Mouse (Mus musculus) ovary, postnatal 36 days (tissue): ENCODE data around the gene Sbno2.
A peak's percentile ranks its signal among the peaks of the same experiment; 100 is the strongest.

Experiments used
- DNase-seq: peaks from one replicate; pipeline ENCODE4 v3.0.0; 2022; ENCODE audit warnings: low spot score, mixed read lengths

The Sbno2 gene

DNA sequence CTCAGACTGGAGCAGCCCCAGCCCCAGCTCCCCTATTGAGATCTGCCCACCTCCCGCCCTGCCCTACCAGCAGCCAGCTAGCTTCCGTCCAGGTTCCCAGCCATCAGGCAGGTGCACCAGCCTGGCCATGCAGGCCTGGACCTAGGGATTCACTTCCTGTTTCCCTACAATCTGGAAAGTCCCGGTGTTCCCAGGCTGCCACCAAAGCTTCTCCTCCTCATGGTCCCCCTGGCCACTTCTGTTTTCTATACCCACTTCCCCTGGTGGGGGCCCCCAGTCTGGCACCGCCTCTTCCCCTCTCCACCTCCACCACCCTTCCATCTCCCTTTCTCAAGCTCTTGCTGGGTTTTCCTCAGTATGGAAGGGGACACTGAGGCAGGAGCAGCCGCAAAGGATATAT, at the start of gene Sbno2:
Gene Sbno2, minus strand, starts transcription at position 112 of the 400 bp plus-strand sequence.
- DNase-seq = no peak

DNA sequence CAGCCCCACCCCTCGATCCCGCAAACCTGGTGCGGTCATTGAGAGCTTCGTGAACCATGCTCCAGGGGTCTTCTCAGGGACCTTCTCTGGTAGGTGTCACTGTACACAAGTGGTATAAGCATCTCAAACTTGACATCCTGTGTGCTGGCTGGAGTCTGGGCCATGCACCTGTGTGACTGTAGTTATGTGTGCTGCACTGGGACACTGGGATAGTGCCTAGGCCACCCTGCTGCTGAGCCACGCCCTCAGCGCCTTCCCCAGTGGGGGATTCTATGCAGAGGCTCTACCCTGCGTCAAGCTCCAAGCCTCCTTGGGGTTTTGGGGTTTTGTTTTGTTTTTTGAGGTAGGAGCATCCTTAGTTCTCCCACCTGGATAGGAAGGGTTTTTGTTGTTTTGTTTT, 49.0 kb upstream of the Sbno2 start:
- DNase-seq = no peak

DNA sequence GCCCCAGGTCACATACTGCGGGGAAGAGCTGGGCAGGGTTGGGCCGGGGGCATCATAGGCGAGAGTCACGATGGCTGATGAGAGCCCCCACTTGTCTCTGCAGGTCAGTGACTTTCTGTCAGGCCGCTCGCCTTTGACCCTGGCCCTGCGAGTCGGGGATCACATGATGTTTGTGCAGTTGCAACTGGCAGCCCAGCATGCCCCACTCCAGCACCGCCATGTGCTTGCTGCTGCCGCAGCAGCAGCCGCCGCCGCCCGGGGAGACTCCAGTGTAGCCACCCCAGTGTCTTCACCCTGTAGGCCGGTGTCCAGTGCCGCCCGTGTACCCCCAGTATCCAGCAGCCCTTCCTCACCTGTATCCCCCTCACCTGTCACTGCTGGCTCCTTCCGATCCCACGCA, 48.3 kb upstream of the Sbno2 start:
- DNase-seq = no peak

DNA sequence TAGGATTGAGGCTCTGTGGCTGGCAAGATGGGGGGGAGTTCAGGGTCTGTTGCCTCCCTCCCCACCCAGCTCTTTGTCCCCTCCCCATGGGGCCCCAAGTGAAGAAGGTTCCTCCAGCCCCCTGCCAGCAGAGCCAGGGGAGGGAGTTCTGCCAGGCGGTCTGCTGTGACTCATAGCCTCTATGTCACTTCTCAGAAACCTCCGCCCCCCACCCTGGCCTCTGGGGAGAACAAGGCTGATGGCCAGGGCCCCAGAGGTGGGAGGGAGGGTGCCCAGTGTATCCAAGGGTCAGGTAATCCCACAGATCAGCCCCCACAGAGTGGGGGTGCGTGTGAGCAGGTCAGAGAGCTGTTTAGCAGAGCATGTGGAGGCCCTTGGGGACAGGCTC, 47.5 kb upstream of the Sbno2 start:
- peak; percentile 56 for DNase-seq

DNA sequence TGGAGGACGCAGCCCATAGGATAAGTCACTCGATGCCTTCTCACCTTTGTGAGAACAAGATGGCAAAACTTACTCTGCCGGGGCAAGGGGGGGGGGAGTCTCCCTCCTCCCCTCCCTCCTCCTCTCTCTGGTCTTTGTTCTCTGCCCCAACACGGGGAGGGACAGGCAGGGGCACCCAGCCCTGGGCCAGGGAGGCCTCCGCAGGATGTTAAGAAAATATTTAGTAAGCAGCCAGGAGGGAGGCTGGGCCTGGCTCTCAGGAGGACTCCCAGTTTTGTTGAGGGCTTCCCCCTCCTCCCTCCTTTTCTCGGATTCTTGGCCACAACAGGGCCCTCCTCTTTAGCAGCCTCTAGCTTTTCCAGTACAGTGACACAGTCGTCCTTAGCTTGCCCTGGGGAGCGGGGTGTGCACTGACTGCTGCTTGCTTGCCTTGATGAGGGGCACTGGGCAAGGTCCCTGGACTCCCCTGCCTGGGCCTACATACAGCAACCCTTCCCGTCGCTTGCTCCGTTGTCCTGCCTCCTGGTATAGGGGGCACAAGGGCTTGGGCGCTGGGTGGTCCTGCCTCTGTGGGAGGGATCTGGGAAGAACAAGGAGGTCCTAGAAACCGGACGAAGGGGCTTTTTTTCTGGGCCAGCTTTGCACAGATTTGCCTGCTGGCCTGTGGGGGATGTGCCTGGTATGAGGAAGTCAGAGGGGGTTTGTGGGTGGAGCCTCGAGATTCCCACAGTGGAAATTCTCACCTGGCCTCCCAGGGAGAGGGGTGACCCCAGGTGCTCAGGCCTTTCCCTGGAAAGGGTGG, 46.9 kb upstream of the Sbno2 start:
- DNase-seq = peak; percentile 61

DNA sequence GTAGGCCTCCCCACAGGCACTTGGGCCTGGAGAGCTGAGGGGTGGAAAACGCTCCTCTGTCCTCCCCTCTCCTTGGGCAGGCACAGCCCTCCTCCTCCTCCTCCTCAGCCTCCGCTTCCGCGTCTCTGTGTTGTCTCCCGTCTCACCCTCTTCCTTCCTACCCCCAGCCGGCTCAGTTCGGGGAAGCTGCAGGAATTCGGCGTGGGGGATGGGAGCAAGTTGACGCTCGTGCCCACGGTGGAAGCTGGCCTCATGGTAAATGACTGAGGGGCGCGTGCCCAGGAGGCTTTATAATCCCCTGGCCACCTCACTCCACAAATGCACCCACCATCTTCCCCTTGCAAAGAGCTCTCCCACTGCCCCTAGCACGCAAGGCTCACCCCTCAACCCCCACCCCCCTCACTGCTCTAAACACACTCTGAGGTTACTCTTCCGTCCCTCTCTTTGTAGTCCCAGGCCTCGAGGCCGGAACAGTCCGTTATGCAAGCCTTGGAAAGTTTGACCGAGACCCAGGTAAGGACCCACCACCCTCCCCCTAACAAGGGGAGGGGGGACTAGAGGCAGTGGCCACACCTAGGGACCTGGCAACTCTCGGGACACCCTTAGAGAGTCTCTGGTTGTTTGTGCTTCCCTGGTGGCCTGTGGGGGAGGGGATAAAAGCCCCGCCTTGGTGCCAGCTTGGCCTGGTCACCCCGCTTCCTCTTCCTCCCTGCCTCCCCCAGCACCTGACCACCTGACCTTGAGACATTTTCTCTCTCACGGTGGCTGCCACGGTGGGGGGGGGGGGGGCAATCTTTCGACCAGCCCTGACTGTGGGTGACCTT, 46.1 kb upstream of the Sbno2 start:
- DNase-seq = peak; percentile 70

DNA sequence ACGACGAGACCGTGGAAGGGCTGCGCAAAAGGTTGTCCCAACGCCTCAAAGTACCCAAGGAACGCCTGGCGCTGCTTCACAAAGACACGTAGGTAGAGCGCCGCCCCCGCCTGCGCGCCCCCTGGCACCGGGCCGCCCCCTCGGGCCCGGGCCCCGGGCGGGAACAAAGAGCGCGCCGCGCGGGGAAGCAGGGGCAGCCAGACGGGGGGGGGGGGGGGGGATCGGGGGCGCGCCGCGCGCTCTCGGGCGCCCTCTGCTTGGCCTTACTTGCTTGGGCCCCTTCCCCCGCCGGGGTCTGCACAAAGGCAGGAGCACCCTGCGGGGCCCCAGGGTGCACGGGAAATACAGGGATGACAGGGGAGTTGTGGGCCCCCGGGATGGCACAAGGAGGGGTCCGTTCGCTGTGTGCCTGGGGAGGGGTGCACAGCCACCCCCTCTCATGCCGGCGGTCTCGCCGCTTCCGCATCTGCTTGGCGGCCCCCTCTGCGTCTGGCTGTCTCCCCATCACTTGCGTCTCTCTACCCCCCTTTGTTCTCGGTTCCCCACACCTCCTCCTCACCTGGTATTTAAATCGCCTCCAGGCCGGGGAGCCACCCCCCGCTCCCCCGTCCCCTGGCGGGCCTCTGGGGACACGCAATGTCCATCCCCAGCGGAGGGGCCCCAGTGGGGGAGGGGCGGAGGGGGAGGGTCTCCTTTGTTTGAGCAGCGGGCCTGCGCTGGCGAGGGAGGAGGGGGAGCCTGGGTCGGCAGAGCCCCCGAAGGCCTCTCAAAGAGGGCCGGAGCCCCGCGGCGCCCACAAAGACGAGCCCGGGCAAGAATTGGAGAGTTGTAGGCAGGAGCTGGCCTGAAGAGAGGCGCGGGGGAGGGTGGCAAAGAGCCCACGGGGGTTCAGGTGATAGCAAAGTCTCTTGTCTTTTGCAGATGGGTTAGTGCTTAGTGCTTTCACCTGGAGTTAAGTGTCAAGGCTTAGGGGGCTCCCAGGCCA, 45.1 kb upstream of the Sbno2 start:
- peak; percentile 66 for DNase-seq

DNA sequence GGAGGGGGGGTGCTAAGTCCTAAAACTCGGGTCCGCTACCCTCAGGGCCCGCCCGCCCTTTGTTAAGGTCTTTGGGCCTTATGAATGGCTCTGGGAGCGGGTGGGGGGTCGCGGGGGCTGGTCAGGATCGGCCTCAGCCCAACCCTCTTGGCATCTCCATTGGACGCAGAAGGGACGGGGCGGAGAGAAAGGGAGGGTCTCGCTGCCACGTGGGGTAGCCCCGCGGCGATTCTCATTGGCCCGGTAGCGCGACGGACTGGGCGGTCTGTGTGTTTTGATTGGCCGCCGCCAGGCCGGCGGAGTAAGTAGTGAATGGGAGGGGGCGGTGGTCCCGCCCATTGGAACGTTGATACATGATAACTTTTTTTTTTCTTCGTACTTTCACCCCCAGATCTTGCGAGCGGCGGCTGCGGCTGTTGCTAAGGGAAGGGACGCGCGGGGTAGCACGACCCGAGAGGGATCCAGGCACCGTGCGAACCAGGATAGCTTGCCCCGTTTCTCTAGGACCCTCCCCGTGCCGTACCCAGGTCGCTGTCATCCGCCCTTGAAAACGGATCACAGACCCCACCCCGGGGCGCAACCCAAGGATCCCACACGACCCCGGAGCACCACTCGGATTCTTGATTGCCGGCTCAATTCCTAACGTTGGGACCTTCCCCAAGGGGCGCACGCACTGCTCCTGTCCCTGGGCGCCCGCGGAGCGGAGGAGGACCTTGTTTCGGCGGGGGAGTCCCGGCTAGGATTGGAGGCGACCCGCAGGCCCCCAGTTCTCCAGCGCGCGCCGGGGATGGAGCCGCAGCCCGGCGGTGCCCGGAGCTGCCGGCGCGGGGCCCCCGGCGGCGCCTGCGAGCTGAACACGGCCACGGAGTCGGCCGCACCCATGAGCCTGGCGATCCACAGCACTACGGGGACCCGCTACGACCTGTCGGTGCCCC, 44.2 kb upstream of the Sbno2 start:
- peak; percentile 98 for DNase-seq

DNA sequence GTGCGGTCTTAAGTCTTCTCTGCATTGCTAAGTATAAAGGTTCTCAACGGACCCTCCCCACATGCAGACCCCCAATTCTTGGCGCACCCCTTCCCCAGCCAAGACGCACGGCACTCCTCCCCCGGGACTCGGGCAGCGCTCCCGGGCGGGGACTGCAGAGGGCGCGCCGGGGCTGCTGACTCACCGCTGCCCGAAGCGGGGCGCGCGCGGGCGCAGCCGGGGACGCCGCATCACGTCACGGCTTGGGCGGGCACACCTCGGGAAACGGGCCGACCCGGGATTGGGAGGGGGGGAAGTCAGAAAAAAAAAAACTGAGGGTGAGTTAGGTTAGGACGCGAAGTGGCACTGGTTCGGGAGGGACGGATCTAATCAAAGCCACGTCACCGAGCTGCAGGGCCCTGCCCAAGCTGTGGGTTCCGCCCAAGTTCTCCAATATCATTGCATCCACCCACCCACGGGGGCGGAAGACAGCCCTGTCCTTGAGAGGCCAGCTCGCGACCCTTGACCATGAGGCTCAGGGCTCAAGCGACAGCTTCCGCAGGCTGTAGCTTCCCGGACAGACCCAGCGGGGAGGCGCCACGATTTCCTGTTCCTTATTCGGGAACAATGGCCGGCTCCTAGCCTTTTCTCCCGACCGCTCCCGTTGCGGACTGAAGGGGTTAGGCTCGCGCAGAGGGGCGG, 43.4 kb upstream of the Sbno2 start:
- peak; percentile 96 for DNase-seq

DNA sequence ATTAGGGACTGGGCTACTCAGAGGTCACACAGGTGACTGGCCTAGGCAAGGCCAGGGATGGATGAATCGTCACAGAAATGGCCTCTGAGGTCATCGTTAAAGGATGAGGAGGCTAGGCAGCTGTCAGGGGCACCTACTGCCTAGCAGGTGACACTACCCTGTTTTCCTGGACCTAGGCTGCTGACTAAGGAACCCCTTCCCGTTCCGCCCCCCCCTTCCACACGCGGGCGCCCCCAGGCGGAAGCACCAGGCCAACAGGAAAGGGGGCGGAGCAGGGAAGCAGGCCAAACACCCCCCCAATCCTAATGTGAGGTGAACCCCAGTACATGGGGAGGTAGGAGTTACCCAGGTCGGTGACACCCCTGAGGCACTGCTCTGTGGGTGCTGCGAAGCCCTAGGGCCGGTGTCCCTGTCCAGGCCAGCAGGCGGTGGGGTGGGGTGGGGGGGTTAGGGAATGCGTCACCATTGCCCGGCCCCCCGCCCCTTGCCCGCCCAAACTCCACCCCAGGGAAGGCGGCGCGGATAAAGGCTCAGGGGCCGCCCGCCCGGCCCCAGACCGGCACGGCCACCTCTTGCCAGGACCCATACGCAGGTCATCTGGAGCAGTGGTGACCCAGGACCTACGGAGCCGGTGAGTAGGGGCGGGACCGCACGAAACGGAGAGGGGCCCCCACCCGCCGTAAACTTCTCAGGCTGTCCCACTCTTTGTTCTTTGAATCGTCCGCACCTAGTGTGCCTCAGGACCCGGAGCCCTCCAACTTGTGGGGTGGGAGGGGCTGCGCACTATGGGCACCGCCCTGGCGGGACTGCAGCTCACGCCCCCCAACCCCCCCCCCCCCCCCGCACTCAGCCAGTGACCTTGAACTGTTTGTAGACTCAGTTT, 42.6 kb upstream of the Sbno2 start, which contains the start of gene Midn:
Gene Midn, plus strand, starts transcription at position 554 of the 883 bp plus-strand sequence.
- peak; percentile 87 for DNase-seq

DNA sequence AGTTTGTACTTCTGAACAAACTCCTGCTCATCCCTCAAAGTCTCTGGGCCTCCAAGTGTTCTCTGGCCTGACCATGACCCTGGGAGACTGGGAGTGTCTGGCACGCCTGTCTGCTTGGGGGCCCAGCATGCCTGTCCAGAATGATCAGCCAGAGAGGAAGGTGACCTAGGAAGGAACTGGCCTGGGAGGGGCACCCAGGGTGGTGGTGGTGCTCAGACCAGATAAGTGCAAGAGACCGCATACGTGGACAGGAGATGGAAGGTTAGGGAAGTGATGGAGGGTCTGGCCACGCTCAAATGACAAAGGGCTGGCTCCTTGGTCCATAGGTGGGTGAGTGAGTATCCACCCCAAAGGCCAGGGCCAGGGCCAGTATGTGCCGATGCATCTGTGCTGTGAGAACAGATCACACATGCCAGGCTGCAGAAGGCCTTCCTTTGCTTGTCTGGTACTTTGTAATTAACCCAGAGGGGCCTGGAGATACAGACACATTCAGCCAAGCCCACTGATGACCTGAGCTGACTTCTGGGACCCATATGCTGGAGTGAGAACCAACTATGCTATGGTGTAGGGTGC, 41.9 kb upstream of the Sbno2 start:
- DNase-seq = no peak

DNA sequence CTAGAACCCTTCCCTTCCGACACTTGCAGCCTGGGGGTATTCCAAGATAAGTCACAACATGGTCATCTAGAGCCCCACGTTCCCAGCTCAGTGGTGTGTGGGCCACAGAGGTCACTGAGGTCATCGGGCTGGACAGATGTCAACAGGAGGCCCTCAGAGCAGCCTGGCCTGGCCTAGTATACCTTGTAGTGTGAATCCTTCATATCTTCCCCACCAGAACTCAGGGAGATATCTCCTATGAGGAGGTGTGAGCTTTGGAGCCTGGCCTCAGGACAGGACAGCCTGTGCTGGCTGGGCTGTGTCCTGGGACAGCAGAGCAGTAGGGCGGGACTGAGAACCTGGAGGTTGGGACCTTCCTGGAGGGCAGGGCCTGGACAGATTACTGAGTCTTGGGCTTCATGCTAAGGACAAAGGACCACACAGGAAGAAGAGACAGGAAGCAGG, 41.2 kb upstream of the Sbno2 start:
- DNase-seq = no peak

DNA sequence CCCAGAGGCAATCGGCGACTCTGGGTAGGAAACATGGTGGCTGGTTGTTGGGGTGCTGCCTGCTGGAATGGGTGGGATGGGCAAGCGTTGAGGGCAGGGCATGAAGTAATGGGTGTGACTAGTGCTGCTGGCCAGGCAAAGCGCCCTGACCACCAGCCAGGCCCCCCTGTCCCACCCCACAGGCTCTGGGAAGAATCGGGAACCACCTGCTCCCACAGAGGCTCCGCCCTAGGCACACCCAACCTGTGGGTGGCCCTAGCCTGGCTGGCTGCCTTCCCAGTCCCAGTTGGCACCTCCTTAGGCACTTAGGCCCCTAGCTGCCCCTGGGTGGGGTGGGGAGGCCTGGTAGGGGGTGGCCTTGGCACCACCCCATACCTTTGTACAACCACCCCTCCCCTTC, 40.5 kb upstream of the Sbno2 start:
- DNase-seq = peak; percentile 61

DNA sequence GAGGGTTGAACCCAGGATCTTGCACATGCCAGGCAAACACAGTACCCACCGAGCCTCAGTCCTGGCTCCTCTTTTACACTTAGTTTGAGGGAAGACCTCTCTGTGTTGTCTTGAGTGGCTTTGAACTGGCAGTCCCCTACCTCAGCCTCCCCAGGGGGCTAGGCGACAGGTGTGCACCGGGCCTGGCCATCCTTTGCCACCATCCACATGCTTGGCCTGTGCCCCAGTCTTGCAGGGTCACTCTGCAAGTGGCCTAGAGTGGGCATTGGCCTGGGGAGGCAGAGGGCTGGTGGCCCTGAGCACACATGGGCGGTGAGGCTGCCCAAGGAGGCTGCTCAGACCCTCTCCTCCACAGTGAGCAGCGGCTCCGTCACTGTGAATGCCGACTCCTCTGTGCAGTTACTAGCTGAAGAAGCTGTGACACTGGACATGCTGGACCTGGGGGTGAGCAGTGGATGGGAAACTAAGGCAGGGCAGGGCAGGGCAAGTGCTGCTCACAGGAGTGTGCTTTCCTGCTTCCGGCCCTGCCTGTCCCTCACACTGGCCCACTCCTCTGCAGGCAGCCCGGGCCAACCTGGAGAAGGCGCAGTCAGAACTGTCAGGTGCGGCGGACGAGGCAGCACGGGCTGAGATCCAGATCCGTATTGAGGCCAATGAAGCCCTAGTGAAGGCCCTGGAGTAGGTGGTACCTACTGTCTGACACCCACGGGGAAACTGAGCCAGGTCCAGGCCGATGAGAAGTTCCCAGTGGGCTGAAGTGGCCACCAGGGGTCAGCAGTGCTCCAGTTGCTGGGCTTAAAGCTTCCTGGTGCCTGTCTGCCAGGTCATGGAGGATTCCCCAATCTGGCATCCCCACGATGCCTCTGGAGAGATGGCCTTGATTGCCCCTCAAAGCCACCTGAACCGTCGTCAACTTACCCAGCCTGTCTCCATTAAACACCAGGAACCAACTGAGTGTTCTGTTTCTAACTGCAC, 39.8 kb upstream of the Sbno2 start:
- DNase-seq = peak; percentile 74

DNA sequence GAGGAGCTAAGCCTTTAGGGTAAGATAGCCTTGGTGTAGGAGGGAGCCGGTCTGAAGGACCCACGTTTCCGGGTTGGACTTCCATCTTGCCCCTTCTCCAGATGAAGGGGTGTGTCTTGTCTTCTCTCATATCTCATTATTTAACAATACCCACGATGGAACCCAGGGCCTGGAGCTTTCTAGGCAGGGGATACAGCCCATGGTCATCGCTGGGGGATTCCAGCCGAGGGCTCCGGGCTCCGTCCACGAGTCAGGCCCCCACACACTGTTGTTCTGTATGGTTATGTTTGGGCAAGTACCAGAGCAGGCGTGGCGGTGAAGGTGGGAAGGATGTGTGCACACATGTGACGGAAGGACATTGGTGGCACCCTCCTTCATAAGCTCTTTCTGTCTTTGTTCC, 38.8 kb upstream of the Sbno2 start:
- DNase-seq = no peak

DNA sequence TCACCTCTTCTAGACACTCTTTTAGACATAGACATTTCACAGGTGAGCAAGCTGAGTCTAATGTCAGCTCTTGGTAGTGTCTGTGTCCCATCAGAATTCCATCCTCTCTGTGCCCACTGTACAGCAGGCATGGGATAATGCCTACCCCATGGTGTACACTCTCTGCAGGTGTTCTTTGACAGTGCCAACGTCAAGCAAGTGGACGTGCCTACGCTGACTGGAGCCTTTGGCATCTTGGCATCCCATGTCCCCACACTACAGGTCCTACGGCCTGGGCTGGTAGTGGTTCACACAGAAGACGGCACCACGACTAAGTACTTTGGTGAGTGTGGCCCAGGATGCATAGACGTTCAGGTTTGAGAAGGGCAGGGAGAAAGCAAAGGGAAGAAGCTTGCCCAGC, 38.3 kb upstream of the Sbno2 start:
- DNase-seq = no peak

DNA sequence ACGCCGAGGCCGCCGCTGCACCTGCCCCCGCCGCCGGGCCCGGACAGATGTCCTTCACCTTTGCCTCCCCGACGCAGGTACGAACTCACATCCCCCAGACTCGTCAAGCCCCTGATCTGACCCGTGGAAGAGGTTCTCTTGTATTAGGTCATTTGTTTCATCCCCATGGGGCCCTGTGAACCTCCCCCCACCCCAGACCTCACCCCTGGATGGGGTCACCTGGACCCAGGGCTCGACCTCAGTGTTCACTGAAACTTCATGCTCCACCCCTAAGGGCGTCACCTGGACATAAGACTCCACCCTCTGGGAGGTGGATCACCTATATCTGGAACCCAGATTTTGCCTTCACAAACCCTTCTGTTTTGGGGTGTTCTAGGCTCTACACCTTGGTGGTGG, 37.2 kb upstream of the Sbno2 start:
- DNase-seq = no peak
